Mouse (Mus musculus) hematopoietic multipotent progenitor cell, adult 10-12 weeks (in vitro differentiated cells): Measurements from ENCODE around the gene Jchain. TPM values are rescaled to one million over a fixed set of nuclear protein-coding genes. Genes with fewer than 3 reads are reported as not detected.

ENCODE experiments used
- polyA plus RNA-seq: library from polyadenylated mRNA; stranded (reverse); fragments of >175 nt; gene quantifications from 2 replicates; pipeline ENCODE4 v1.2.3, GENCODE M21; 2012; ENCODE audit warnings: low replicate concordance

Gene Jchain
- 76.1 and 163 TPM in 2 replicates for polyA plus RNA-seq

DNA sequence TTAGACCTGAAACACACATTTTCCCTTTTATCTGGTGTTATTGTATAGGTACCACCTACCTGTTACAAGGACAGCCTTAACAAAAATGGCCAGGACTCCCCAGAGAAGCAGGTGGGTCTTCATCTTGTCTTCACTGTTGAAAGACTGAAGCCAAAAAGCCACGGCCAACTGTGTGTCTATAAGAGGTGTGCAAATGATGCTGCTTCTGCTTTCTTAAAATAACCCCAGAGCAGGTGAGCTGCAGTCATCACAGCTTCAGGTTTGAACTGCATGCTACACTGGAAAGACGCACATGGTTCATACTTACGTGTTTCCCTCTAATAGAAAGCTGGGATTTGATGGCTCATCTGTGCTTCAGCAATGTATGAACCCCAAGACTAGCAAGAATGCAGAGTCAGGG is at the start of gene Jchain:
TSS of gene Jchain (minus strand) at position 235 of the 400 bp plus-strand sequence.

DNA sequence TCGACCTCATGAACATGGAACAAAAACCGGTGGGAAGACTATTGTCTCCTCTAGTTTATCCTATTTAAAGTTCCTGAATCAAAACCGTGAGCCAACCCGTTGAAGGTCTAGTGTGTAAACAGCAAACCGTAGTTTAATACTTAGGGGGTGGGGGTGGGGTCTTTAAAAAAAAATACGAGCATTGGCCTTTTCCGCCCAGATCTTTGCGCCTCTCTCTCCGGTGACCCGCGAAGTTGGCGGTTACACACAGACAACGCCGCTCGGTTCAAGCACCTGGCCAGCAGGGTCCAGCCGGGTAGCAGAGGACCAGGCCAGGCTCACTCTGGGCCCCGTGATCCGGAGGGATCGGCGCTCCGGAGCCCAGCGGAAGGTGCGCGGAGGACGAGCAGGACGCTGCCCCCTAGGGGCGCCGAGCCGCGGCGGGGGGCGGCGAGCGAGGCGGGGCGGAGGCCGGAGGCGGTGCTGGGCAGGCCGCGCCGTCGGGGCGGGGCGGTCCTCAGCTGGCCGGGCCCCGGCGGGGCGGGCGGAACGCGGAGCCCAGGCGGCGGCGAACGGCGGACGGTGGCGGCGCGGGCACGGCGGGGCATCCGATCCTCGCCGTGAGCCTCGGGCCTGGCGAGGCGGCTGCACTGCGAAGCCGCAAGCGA is 36.9 kb upstream of the Jchain start, which contains the start of gene Rufy3:
TSS of gene Rufy3 (plus strand) at position 540 of the 647 bp plus-strand sequence.

DNA sequence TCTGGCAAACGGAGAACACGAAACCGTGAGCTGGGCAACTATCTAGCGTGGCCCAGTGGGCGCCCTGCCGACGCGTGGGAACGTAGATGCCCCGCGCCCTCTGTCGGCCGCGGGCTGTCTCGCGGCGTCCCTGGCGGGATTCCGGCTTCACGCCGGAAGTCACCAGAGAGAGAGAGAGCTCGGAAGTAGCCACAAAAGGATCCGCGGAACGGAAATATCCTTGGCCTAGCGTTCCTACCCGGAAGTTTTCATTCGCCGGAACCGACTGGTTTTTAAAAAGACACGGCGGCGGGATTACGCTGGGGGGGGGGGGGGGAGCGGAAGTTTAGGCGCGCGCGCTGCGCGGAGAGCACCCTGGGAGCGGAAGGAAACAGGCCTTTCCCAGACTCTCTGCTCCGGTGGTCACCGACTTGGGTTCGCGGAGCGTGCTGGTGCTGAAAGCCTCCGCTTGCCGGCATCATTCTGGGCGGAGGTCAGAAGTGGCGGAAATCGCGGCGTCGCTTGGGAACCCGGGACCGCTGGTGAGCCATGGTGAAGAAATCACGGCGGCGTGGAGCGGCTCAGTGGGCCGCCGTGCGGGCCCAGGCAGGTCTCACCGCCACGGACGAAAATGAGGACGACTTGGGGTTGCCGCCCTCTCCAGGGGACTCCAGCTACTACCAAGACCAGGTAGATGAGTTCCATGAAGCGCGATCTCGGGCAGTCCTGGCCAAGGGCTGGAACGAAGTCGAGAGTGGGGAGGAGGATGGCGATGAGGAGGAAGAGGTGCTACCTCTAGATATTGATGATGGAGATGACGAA is 26.6 kb upstream of the Jchain start, which contains the start of gene Utp3:
TSS of gene Utp3 (plus strand) at position 377 of the 801 bp plus-strand sequence.

DNA sequence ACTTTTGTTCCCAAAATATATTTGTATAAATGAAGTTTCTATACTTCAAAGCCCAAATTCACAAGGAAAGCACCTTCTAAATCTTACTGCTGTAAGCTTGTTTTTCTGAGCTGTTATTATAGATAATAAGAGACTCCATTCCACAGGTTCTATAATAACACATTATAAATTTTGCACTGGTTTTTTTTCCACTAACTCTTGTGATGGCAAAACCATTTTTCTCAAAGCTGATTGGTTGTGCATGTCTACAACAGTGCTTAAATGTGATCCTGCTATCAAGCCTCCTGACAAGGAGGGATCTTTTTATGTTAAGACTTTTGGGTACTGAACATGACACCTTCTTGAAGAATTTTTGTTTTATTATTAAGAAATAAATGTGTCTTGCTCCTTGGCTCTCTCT is 40.0 kb downstream of the Jchain start, which contains the start of gene Enam:
TSS of gene Enam (plus strand) at position 301 of the 400 bp plus-strand sequence.

Other genes starting within 250 kb of the Jchain start
- gene Prol1, start 210.6 kb downstream of the Jchain start, polyA plus RNA-seq, result not detected in 2 replicates
- gene Amtn, start 151.8 kb downstream of the Jchain start, polyA plus RNA-seq, result not detected in 2 replicates
- gene Ambn, start 71.9 kb downstream of the Jchain start, polyA plus RNA-seq, result not detected in 2 replicates
- gene Enam, start 39.9 kb downstream of the Jchain start, polyA plus RNA-seq, result not detected in 2 replicates
- gene Utp3, start 26.6 kb upstream of the Jchain start, polyA plus RNA-seq, result 55.5 and 65.1 TPM in 2 replicates
- gene Rufy3, start 37.1 kb upstream of the Jchain start, polyA plus RNA-seq, result 6.3 and 12.8 TPM in 2 replicates
- gene Grsf1, start 148.3 kb upstream of the Jchain start, polyA plus RNA-seq, result 17.0 and 46.6 TPM in 2 replicates
- 8.2 and 14.6 TPM in 2 replicates for gene Mob1b, start 193.0 kb upstream of the Jchain start, polyA plus RNA-seq
- 11.4 and 33.8 TPM in 2 replicates for gene Dck, start 237.1 kb upstream of the Jchain start, polyA plus RNA-seq